Mouse (Mus musculus) adipose tissue, adult 10 weeks (tissue): Measurements from ENCODE around the gene Tcta. TPM values are rescaled to one million over a fixed set of nuclear protein-coding genes. Genes with fewer than 3 reads are reported as not detected.

Experiments
- polyA plus RNA-seq: library from polyadenylated mRNA; stranded (reverse); fragments of 350-450 nt; fragmentation: Illumina TruSeq; extraction: RNeasy Lipid Tissue Mini Kit (QIAGEN cat#74804); gene quantifications from one replicate; pipeline ENCODE4 v1.2.3, GENCODE M21; 2014; ENCODE audit warnings: low read depth, low replicate concordance

Gene Tcta
- 60.6 TPM for polyA plus RNA-seq

GRCm38 (mm10) chr9:108305629-108306520, at the start of gene Tcta, which contains the start of gene Rhoa:
Gene Tcta, minus strand, starts transcription at chr9:108306160.
Gene Rhoa, plus strand, starts transcription at chr9:108306129.

DNA sequence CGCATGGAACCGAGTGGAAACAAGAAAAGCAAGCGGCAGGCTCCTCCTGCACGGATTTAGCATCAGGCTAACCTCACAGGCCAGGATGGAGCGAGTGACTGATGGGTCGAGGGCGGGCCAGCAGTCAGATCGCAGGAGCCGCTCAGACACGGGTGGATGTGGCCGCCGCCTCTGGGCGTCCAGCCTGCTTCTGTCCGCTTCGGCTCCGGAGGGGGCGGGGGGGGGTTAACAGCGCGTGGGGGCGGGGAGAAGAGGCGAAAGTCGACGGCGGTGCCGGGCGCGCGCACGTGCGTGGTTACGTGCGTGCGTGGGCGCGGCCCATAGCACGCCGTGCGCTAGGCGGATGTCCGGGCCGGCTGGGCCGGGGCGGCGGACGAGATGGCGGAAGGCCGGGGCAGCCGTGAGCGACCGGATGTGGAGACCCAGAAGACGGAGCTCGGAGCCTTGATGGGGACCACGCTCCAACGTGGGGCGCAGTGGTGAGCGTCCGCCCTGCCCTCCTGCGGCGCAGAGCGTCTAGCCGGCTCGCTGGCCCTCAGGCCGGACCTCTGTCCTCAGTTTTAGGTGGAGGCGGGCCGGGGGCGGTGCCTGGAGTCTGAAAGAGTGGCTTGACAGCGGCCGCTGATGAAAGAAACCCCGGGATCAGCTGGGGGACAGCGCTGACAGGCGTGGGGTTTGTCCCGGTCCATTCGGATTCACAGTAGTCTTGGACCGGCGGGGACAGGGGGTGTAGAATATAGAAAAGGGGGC, 41.8 kb upstream of the Tcta start, which contains the start of gene Usp4:
TSS of gene Usp4 (plus strand) at position 314 of the 750 bp plus-strand sequence.

GRCm38 (mm10) chr9:108338886-108339781, 33.2 kb upstream of the Tcta start, which contains the start of gene Gpx1:
Gene Gpx1, plus strand, starts transcription at chr9:108338903.

GRCm38 (mm10) chr9:108296453-108297355, 9.3 kb downstream of the Tcta start, which contains the start of gene Amt:
Gene Amt, plus strand, starts transcription at chr9:108296853.

DNA sequence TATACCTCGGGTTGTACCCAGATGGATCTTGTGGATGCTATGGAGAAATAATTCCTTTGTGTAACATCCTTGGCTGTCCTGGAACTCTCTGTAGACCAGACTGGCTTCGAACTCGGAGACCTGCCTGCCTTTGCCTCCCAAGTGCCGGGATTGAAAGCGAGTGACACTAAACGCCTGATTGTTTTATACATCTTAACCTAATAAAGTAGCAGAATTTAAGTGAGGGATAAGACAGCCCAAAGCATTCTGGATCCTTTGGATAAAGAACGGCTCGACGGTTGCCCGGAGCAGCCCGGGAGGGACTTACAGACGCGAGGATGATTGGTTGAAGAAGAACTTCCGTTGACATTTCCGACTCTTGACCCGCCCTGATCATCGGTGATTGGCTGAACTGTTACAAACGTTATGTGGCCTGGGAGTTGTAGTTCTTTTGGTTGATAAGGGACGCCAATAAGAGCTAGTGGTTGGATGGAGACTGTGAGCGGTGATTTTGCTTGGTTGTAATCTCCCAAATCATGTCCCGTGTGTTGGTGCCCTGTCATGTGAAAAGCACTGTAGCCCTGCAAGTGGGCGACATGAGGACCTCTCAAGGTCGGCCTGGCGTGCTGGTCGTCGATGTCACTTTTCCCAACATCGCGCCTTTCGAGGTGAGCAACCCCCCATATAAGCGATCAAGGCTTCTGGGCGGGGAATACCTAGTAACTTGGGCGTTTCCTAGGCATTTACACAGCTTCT, 15.8 kb downstream of the Tcta start, which contains the start of gene Nicn1:
TSS of gene Nicn1 (plus strand) at position 414 of the 735 bp plus-strand sequence.

DNA sequence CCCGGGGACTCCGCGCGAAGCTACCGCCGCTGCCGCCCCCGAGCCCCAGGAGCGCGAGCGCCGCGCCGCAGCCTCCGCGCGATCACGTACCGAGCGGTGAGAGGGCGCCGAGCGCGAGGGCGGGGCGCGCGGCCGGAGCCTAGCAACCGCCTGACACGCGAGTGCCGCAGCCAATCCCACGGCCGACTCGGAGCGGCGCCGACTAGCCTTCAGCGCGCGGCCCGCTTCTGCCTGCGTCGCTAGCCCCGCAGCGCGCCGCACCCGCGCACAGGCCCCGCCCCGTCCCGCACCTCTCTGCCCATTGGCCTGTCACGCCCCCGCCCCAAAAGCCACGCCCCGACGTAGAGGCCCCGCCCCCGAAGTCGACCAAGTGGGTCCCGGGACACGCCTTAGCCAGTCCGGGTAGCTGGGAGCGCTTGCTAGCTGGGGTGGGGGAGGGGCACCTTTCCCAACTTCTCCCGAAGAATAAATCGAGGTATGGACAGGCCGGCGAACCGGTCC, 42.2 kb downstream of the Tcta start, which contains the start of gene Dag1:
TSS of gene Dag1 (minus strand) at position 269 of the 501 bp plus-strand sequence.

Other genes starting within 250 kb of the Tcta start
- gene Mst1, start 225.7 kb downstream of the Tcta start, polyA plus RNA-seq: 0.15 TPM
- 44.0 TPM for gene Rnf123, start 222.8 kb downstream of the Tcta start, polyA plus RNA-seq
- 51.9 TPM for gene Apeh, start 211.6 kb downstream of the Tcta start, polyA plus RNA-seq
- gene Bsn, start 115.8 kb downstream of the Tcta start, polyA plus RNA-seq: 1.1 TPM
- gene Dag1, start 42.2 kb downstream of the Tcta start, polyA plus RNA-seq: 101 TPM
- gene Nicn1, start 15.7 kb downstream of the Tcta start, polyA plus RNA-seq: 30.2 TPM
- gene Amt, start 9.3 kb downstream of the Tcta start, polyA plus RNA-seq: 35.7 TPM
- gene Rhoa, start within 50 bp of the Tcta start, polyA plus RNA-seq: 287 TPM
- 621 TPM for gene Gpx1, start 32.7 kb upstream of the Tcta start, polyA plus RNA-seq
- gene Usp4, start 41.7 kb upstream of the Tcta start, polyA plus RNA-seq: 60.8 TPM
- gene 1700102P08Rik, start 86.6 kb upstream of the Tcta start, polyA plus RNA-seq: 2.5 TPM
- 0.40 TPM for gene Ccdc36, start 122.3 kb upstream of the Tcta start, polyA plus RNA-seq
- 1.6 TPM for gene BC048562, start 130.3 kb upstream of the Tcta start, polyA plus RNA-seq
- gene Ccdc71, start 154.4 kb upstream of the Tcta start, polyA plus RNA-seq: 20.1 TPM
- gene Klhdc8b, start 155.4 kb upstream of the Tcta start, polyA plus RNA-seq: 61.8 TPM
- gene Lamb2, start 173.6 kb upstream of the Tcta start, polyA plus RNA-seq: 122 TPM
- 99.3 TPM for gene Usp19, start 184.4 kb upstream of the Tcta start, polyA plus RNA-seq
- 126 TPM for gene Qars, start 201.5 kb upstream of the Tcta start, polyA plus RNA-seq
- 68.9 TPM for gene Qrich1, start 210.6 kb upstream of the Tcta start, polyA plus RNA-seq